Mouse (Mus musculus) liver, embryonic 11.5 days (tissue): Measurements from ENCODE around the gene Eif4b. TPM values are rescaled to one million over a fixed set of nuclear protein-coding genes. Genes with fewer than 3 reads are reported as not detected.

ENCODE experiments used
- ATAC-seq: fragments of 200-750 bp; cut with Nextera tagmentation; replicated peaks from 2 replicates; pipeline ENCODE4 v1.8.0; 2017; ENCODE audit warnings: moderate number of reproducible peaks, mild to moderate bottlenecking, moderate TSS enrichment, moderate library complexity; ENCODE audit not compliant: low FRiP score
- DNase-seq: peaks from one replicate; pipeline ENCODE4 v3.0.0-alpha.2; 2017; ENCODE audit warnings: low spot score
- H3K27ac ChIP-seq: fragments of 300-500 bp; sonication (generic); 2 replicates; pipeline ENCODE4 v1.5.1; 2014; ENCODE audit warnings: mild to moderate bottlenecking, low read depth, low read length, control low read depth
- H3K27me3 ChIP-seq: fragments of 300-500 bp; sonication (generic); replicated peaks from 2 replicates; pipeline ENCODE4 v1.6.1; 2014; ENCODE audit warnings: low read length, mixed read lengths; ENCODE audit not compliant: control insufficient read depth, insufficient read depth
- H3K36me3 ChIP-seq: fragments of 300-500 bp; sonication (generic); 2 replicates; pipeline ENCODE4 v1.6.1; 2014; ENCODE audit warnings: mild to moderate bottlenecking, low read length, moderate library complexity, mixed read lengths; ENCODE audit not compliant: control insufficient read depth, insufficient read depth
- H3K4me1 ChIP-seq: fragments of 300-500 bp; sonication (generic); replicated peaks from 2 replicates; pipeline ENCODE4 v1.6.1; 2014; ENCODE audit warnings: low read length, mixed read lengths; ENCODE audit not compliant: control insufficient read depth, insufficient read depth
- H3K4me2 ChIP-seq: fragments of 300-500 bp; sonication (generic); 2 replicates; pipeline ENCODE4 v1.6.1; 2014; ENCODE audit warnings: mild to moderate bottlenecking, control low read depth, moderate library complexity
- H3K4me3 ChIP-seq: fragments of 300-500 bp; sonication (generic); 2 replicates; pipeline ENCODE4 v1.5.1; 2014; ENCODE audit warnings: low read depth, low read length, control low read depth
- H3K9ac ChIP-seq: fragments of 300-500 bp; sonication (generic); 2 replicates; pipeline ENCODE4 v1.6.1; 2014; ENCODE audit warnings: low read depth, low read length, control low read depth
- H3K9me3 ChIP-seq: fragments of 300-500 bp; sonication (generic); 2 replicates; pipeline ENCODE4 v1.6.1; 2016; ENCODE audit warnings: low read length, inconsistent platforms, mixed read lengths; ENCODE audit not compliant: control insufficient read depth
- WGBS: fragments of 180-500 bp; shearing (Covaris S2); extraction: QIAGEN DNeasy Blood & Tissue Kit; methylation state at CpG from one replicate; pipeline ENCODE4 v1.1.7; 2014; 5-methylcytosine and 5-hydroxymethylcytosine counted together
- polyA plus RNA-seq: library from polyadenylated mRNA; unstranded; fragments of >200 nt; fragmentation: Nextera tagmentation; extraction: Ambion mirVana; gene quantifications from 2 replicates; pipeline ENCODE4 v1.2.1, GENCODE M21; 2014

The Eif4b gene
- polyA plus RNA-seq, 1 experiment from 2014 or later, result 154 TPM

DNA sequence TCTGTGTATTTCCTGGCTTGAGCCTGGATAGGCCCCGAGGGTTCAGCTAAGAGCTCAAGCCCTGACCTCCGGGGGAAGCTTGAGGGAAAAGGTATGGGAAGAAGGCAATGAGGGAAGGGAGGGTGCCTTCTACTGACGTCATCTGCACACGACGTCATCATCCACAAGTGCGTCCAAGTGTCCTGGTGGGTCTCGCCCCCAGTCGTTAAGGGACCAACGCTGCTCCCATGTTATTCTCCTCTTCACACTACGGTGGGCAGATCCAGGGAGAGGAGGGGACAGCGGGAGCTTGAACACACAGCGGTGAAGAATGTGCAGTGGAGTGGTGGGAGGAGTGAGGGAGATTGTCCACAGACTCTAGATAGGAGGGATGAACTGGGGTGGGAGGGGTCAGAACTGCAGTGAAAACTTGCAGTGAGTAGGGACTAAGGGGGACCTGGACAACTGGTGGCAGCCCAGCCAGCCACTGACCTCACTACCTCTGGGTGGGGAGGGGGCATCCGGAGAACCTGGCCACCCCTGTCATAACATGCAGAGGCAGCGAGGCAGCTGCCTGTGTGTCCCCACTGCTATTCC lies 29.9 kb downstream of the Eif4b start:
- WGBS, result 12% methylated on average over 14 of the region's 14 CpGs
- no peaks in the 10 kb centered on the region for H3K9me3 ChIP-seq
- DNase-seq (no peak), ATAC-seq (no peak)
- peak overlapping the region; percentile 21 for H3K9ac ChIP-seq
- no peaks in the 10 kb centered on the region for H3K36me3 ChIP-seq
- peak overlapping the region; percentile 77 for H3K27ac ChIP-seq
- peak overlapping the region; percentile 36 for H3K4me3 ChIP-seq
- H3K4me1 ChIP-seq, result peaks cover 62% of the 10 kb centered on the region
- peak overlapping the region; percentile 98 for H3K4me2 ChIP-seq
- peaks cover 13% of the 10 kb centered on the region for H3K27me3 ChIP-seq

DNA sequence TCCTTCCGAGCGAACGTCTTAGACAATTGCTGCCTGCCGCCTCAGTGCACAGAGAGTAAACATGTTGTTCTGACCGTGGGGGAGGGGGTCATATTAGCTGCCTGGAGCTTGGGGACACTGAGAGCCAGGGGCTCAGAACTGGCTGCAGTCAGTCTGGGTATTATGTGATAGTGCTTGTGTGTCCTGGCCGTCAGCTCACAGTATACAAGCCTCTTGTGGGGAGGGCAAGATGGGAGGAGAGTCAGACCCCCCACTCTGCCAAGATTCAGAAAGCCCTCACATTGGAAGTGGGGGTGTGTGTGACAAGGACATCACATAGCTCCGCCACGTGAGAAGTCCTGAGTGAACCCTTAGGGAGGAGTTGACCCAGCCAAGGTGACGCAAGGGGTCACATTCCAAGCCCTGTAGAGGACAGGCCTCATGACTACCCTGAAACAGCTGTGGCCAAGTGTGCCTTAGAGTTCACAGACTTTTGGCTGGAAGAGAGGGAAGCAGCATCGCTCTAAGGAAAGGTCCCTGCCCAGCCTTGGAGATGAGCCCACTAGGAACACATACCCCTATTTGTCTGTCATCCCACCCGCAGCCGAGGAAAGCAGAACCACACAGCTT lies 30.5 kb downstream of the Eif4b start:
- H3K9ac ChIP-seq, result no peak overlapping the region; the same call in 1 of the 2 replicates
- DNase-seq (no peak), ATAC-seq (no peak)
- H3K27me3 ChIP-seq, result peaks cover 13% of the 10 kb centered on the region
- no peaks in the 10 kb centered on the region for H3K36me3 ChIP-seq
- H3K4me1 ChIP-seq, result peaks cover 62% of the 10 kb centered on the region
- H3K4me3 ChIP-seq, result peak overlapping the region; percentile 36
- WGBS, result 33% methylated on average over 12 of the region's 12 CpGs
- no peaks in the 10 kb centered on the region for H3K9me3 ChIP-seq
- peak overlapping the region; percentile 98 for H3K4me2 ChIP-seq
- peak overlapping the region; percentile 77; the same call in 1 of the 2 replicates for H3K27ac ChIP-seq

GRCm38 (mm10) chr15:102105360-102105759 lies 31.8 kb downstream of the Eif4b start:
- Histone ChIP-seq H3K4me3 (no peak overlapping the region), H3K27ac (no peak overlapping the region), H3K4me1 (peaks cover 57% of the 10 kb centered on the region), H3K9me3 (no peaks in the 10 kb centered on the region), H3K9ac (no peak overlapping the region), H3K4me2 (no peak overlapping the region; the same call in 1 of the 2 replicates), H3K36me3 (peaks cover under 1% of the 10 kb centered on the region; the same call in 1 of the 2 replicates), H3K27me3 (peaks cover 13% of the 10 kb centered on the region)
- ATAC-seq (no peak), DNase-seq (no peak)
- 59% methylated on average over 5 of the region's 5 CpGs for WGBS

DNA sequence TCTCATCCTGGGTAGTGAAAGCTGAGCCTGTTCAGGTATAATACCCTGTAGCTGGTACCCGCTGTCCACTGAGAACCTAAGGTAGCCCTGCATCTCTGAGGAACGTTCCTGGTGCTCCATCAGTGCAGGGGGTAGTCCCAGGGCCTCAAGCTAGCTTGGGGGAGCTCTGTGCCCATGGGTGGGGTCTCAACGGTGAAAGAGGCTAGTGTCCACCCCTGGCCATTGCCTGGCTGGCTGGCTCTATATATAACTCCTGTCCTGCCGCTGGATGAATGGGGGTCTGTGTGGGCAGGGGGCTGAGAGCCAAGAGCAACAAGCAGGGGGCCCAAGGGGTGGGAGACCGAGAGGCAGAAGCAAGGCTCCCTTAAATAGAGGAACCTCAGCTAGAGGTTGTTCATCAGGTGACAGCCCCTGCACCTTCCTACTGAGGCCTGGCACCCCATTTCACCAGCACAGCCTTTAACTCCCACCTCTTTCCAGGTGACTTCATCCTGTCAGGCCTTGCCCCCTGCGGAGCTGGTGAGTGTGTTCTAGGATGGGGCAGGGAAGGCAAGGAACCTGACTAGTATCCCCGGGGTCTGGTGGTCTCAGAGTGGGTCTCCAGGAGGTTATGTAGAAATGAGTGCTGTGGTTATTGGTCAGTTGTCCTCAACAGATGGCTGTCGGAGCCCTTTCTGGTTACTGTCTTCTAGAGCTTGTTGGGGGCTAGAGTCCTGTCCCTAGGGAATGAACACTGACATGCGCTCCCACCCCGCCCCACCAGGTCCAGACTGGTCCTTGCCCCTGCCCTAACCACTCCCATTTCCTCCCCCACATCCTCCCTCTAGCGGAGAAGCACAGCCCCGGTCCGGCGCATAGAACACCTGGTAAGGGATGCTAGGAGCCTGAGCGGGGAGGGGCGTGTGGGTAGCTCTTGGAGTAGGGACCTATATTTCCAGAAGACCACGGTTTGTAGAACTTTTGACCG lies 32.5 kb downstream of the Eif4b start:
- Histone ChIP-seq H3K9ac (no peak overlapping the region), H3K4me3 (peak overlapping the region; percentile 13; the same call in 1 of the 2 replicates), H3K9me3 (no peaks in the 10 kb centered on the region), H3K4me2 (peak overlapping the region; percentile 59), H3K36me3 (peaks cover 3% of the 10 kb centered on the region; the same call in 1 of the 2 replicates), H3K27me3 (peaks cover 13% of the 10 kb centered on the region), H3K27ac (no peak overlapping the region), H3K4me1 (peaks cover 50% of the 10 kb centered on the region)
- no peak for DNase-seq
- no peak for ATAC-seq
- WGBS, result 28% methylated on average over 18 of the region's 18 CpGs

DNA sequence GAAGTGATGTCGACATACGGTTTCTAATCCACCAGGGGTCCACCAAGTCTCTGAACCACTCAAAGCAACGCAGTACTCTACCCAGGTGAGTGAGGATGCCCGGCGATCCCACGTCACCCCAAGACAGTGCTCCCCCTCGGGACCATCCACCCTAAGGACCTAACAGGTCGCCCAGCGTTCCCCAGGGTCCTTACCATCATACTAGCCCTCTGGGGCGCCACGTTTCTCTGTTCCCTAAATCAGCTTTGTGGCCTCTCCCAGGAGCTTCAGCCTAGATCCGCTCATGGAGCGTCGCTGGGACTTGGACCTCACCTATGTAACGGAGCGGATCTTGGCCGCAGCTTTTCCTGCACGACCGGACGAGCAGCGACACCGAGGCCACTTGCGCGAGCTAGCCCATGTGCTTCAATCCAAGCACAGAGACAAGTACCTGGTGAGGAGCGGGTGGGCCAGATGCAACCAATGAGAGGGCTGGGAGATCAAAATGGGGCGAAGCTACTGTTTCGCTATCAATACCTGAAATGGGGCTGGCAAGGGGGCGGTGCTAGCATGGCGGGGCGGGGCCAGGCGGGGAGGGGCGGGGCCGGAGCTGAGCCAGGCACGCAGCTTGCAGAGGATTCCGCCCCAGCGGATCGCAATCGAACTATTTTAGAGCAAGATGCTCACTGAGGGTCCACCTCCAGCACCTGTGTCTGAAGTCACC lies 33.3 kb downstream of the Eif4b start:
- no peak for ATAC-seq
- Histone ChIP-seq H3K9me3 (no peaks in the 10 kb centered on the region), H3K9ac (no peak overlapping the region), H3K27me3 (peaks cover 10% of the 10 kb centered on the region), H3K4me2 (peak overlapping the region; percentile 59), H3K4me1 (peaks cover 42% of the 10 kb centered on the region), H3K4me3 (peak overlapping the region; percentile 13), H3K27ac (no peak overlapping the region), H3K36me3 (peaks cover 3% of the 10 kb centered on the region; the same call in 1 of the 2 replicates)
- WGBS, result 19% methylated on average over 37 of the region's 38 CpGs
- DNase-seq, result peak; percentile 65

DNA sequence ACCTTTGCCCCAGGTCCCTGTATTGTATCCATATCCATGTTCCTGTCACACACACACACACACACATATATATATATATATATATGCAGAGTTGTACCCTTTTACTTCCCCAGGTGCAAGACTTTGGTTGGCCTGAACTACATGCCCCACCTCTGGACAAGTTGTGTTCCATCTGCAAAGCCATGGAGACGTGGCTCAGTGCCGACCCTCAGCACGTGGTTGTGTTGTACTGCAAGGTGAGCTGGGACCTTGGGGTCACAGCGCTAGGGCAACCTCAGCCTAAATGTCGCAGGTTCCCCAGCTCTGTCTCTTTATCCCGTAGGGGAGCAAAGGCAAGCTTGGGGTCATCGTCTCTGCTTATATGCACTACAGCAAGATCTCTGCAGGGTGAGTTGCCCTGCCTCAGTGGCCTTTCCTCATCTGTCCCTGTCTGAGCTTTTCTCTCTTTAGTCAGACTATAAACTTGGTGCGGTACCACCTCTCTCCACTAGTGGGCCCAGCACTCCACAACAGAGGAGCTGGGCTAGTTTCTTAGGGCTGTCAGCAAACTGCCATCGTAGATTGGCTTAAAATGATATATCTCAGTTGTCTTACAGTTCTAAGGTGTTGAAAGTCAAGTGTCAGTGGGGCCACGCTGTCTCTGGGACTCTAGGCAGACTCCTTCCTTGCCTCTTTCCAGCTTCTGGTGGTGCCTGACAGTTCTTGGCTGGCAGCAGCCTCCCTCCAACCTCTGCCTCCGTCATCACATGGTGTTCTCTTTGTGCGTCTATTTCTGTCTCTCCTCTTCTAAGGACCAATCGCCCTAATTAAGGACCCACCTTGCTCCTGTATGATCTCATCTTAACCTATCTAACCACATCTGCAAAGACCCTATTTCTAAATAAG lies 34.4 kb downstream of the Eif4b start:
- H3K36me3 ChIP-seq, result peaks cover 5% of the 10 kb centered on the region; the same call in 1 of the 2 replicates
- H3K27ac ChIP-seq, result no peak overlapping the region
- H3K4me3 ChIP-seq, result no peak overlapping the region
- H3K27me3 ChIP-seq, result peaks cover 10% of the 10 kb centered on the region
- H3K4me2 ChIP-seq, result peak overlapping the region; percentile 59
- no peak overlapping the region for H3K9ac ChIP-seq
- 42% methylated on average over 13 of the region's 13 CpGs for WGBS
- ATAC-seq (no peak; the same call in 1 of the 2 replicates), DNase-seq (peak; percentile 59)
- H3K4me1 ChIP-seq, result peaks cover 32% of the 10 kb centered on the region
- H3K9me3 ChIP-seq, result no peaks in the 10 kb centered on the region

DNA sequence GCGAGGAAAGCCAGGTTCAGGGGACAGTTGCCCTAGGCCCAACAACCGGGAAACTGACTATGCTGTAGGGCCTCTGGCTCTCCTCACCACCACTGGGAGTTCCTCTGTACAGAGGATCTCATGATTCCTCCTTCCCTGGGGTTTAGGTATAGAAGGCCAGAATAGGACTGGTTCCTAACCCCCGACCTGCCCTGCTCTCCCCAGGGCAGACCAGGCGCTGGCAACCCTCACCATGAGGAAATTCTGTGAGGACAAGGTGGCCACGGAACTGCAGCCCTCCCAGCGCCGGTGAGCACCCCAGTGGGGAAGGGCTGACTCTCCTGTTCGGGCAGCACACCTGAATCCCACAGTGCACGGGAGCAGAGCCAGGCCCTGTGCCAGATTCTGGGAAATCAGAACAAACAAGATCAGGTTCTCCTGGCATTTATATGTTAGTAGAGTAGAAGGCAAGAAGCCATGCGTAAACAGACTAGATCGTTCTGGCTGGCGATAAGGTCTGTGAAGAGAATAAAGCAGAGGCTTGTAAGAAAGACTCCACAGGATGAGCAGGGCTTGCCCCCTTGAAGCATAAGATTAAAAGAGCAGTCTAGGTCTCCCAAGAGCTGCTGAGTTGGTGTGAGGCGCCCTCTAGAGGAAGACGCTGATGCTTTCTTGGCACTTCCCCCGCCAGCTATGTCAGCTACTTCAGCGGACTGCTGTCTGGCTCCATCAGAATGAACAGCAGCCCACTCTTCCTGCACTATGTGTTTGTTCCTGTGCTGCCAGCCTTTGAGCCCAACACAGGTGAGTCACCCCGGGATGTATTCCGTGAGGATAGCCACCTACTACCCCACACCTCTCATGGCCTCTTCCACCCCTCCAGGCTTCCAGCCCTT lies 35.3 kb downstream of the Eif4b start:
- Histone ChIP-seq H3K9ac (no peak overlapping the region), H3K4me1 (peaks cover 22% of the 10 kb centered on the region)

More for the DNA sequence above, 35.3 kb downstream of the Eif4b start:
- WGBS, result 56% methylated on average over 18 of the region's 18 CpGs
- DNase-seq (peak; percentile 55), ATAC-seq (no peak)
- H3K4me2 ChIP-seq, result no peak overlapping the region
- H3K4me3 ChIP-seq, result no peak overlapping the region
- H3K27me3 ChIP-seq, result peaks cover 10% of the 10 kb centered on the region
- H3K9me3 ChIP-seq, result no peaks in the 10 kb centered on the region
- H3K27ac ChIP-seq, result no peak overlapping the region
- peaks cover 5% of the 10 kb centered on the region; the same call in 1 of the 2 replicates for H3K36me3 ChIP-seq
